ENCODE assay signal across 12 mouse cellular contexts in genomic region chr4:106745862-106746261, GRCm38 (mm10). TPM values are rescaled to one million over a fixed set of nuclear protein-coding genes. Genes with fewer than 3 reads are reported as not detected.
DNase-seq lines count a peak whose midpoint lies in the region.
"Had no signal": no experiment of that assay in that cellular context is flagged by ENCODE, and none has a peak within 500 bp of the region (broad histone marks: within the 10 kb centered on the region; RNA-seq: fewer than 3 reads in every experiment).

No protein-coding gene starts in this region.

- DNase-seq in heart, adult 11 months = peak; percentile 92
- DNase-seq in heart, postnatal 14 days = no peak
- DNase-seq in layer of hippocampus, adult 9-11 months = peak; percentile 47
- DNase-seq in layer of hippocampus, adult 18-20 months (ENCODE audit: low spot score in 2 of 2) = no peak
- DNase-seq in urinary bladder, postnatal 14 days (ENCODE audit: low spot score) = peak; percentile 23
- DNase-seq in urinary bladder, postnatal 4 days (ENCODE audit: low spot score in 2 of 2) = no peak
- no peak for DNase-seq in left cerebral cortex, postnatal 10 days (ENCODE audit: extremely low spot score in 1 of 2, low spot score in 2 of 2)
- DNase-seq: adrenal gland, adult 2 months; adrenal gland, postnatal 25 days; cerebellum, adult 2 months had no signal

- intact Hi-C loops in heart, postnatal 14 days (cut with DNase I) = no loop called here
- intact Hi-C loops in left cerebral cortex, postnatal 10 days (cut with DNase I) = no loop called here

RNA-seq across cellular contexts. Expression of gene Fam151a, which starts 12.2 kb away (rescaled TPM):
- under 1 TPM; 0.50 to 0.51 TPM for total RNA-seq in heart, postnatal 14 days (2021)
- not detected for total RNA-seq in layer of hippocampus, adult 18-20 months (2021)
- total RNA-seq in left cerebral cortex, postnatal 10 days (2021) = not detected
- total RNA-seq: gastrocnemius, adult 8-10 months; gastrocnemius, postnatal 4 days had no signal

RNA-seq across cellular contexts. Expression of gene Mroh7, which starts 15.1 kb away (rescaled TPM):
- under 1 TPM in 1 of 2 experiments, not detected in 1; 0.17 TPM for total RNA-seq in heart, postnatal 14 days (2021)
- 1 to 10 TPM; 4.1 to 5.0 TPM for total RNA-seq in layer of hippocampus, adult 18-20 months (2021)
- total RNA-seq in left cerebral cortex, postnatal 10 days (2021) = 1 to 10 TPM; 1.7 to 2.7 TPM

RNA-seq across cellular contexts. Expression of gene Acot11, which starts 58.9 kb away (rescaled TPM):
- total RNA-seq in heart, postnatal 14 days (2021) = 10 to 100 TPM; 27.8 to 30.3 TPM
- total RNA-seq in layer of hippocampus, adult 18-20 months (2021) = 10 to 100 TPM; 46.7 to 52.6 TPM
- 10 to 100 TPM; 12.2 to 22.1 TPM for total RNA-seq in left cerebral cortex, postnatal 10 days (2021)

Comparison
In these comparisons a context has a peak if more than half of its experiments do, and no peak if none do; other contexts are left out.
1. DNase-seq: peak in heart, adult 11 months (single experiment), layer of hippocampus, adult 9-11 months (single experiment) and urinary bladder, postnatal 14 days (single experiment); none in heart, postnatal 14 days (0 of 2), layer of hippocampus, adult 18-20 months (0 of 2), urinary bladder, postnatal 4 days (0 of 2) and left cerebral cortex, postnatal 10 days (0 of 2).